Mouse (Mus musculus): Measurements from ENCODE around the gene Psg22.
"Not testable (repeated sequence)": the region's sequence is repeated elsewhere in the genome, so short reads cannot be mapped to it uniquely, and the experiment has no call there.

The Psg22 gene

GRCm38 (mm10) chr7:18717790-18718189 is at the start of gene Psg22:
TSS of gene Psg22 (plus strand) at chr7:18718090.
- no peak for DNase-seq

- DNase-seq: peak; percentile 3
These were observed 38.1 kb upstream of the Psg22 start for GRCm38 (mm10) chr7:18679772-18680171.

GRCm38 (mm10) chr7:18685586-18685985 is 32.3 kb upstream of the Psg22 start:
- DNase-seq: no peak

GRCm38 (mm10) chr7:18686085-18686484 is 31.8 kb upstream of the Psg22 start, which contains the start of gene Psg20:
TSS of gene Psg20 (minus strand) at chr7:18686185.
- no peak for DNase-seq

GRCm38 (mm10) chr7:18710331-18710730 is 7.6 kb upstream of the Psg22 start:
- not testable (repeated sequence) for DNase-seq

- no peak for DNase-seq
These were observed 7.0 kb upstream of the Psg22 start for GRCm38 (mm10) chr7:18710846-18711245.

- DNase-seq: no peak
These were observed 2.3 kb upstream of the Psg22 start for GRCm38 (mm10) chr7:18715546-18715945.

- no peak for DNase-seq
These were observed 6.1 kb downstream of the Psg22 start for GRCm38 (mm10) chr7:18724001-18724400.

- not testable (repeated sequence) for DNase-seq
These were observed 8.0 kb downstream of the Psg22 start for GRCm38 (mm10) chr7:18725931-18726330.

GRCm38 (mm10) chr7:18728391-18728790 is 10.5 kb downstream of the Psg22 start:
- no peak for DNase-seq

GRCm38 (mm10) chr7:18733111-18733510 is 15.2 kb downstream of the Psg22 start:
- no peak for DNase-seq

GRCm38 (mm10) chr7:18734451-18734850 is 16.6 kb downstream of the Psg22 start:
- no peak for DNase-seq

- DNase-seq: no peak
These were observed 28.4 kb downstream of the Psg22 start for GRCm38 (mm10) chr7:18746189-18746860.

- not testable (repeated sequence) for DNase-seq
These were observed 29.5 kb downstream of the Psg22 start for GRCm38 (mm10) chr7:18747420-18747819.

GRCm38 (mm10) chr7:18748994-18749895 is 31.4 kb downstream of the Psg22 start:
- DNase-seq: no peak

GRCm38 (mm10) chr7:18749896-18750477 is 32.1 kb downstream of the Psg22 start:
- DNase-seq: peak; percentile 20

- not testable (repeated sequence) for DNase-seq
These were observed 42.3 kb downstream of the Psg22 start for GRCm38 (mm10) chr7:18760152-18760551.

- DNase-seq: not testable (repeated sequence)
These were observed 45.0 kb downstream of the Psg22 start for GRCm38 (mm10) chr7:18762885-18763284.
